Mouse (Mus musculus) liver, adult 2 months (tissue): Measurements from ENCODE around the gene Slc25a28.

Experiments
- CTCF ChIP-seq: fragments of 200-500 bp; IDR thresholded peaks from 2 replicates; pipeline ENCODE4 v1.5.1; 2011; ENCODE audit warnings: low read depth, low read length, control low read depth
- POLR2A ChIP-seq: fragments of 200-500 bp; IDR thresholded peaks from 2 replicates; pipeline ENCODE4 v1.6.1; 2011; ENCODE audit warnings: low read length, control low read depth; ENCODE audit not compliant: insufficient read depth; ENCODE audit errors: extremely low read depth

GRCm38 (mm10) chr19:43689419-43690246 is 15.0 kb upstream of the Slc25a28 start, which contains the start of gene Entpd7:
- TF ChIP-seq CTCF (peak; percentile 52; the same call in 1 of the 2 replicates), POLR2A (peak; percentile 71)
